Mouse (Mus musculus): Measurements from ENCODE around the gene Bysl. TPM values are rescaled to one million over a fixed set of nuclear protein-coding genes. Genes with fewer than 3 reads are reported as not detected.

Bysl gene
- total and polyA plus RNA-seq, 2 experiments from 2014 or later: 17.4 to 19.9 TPM

DNA sequence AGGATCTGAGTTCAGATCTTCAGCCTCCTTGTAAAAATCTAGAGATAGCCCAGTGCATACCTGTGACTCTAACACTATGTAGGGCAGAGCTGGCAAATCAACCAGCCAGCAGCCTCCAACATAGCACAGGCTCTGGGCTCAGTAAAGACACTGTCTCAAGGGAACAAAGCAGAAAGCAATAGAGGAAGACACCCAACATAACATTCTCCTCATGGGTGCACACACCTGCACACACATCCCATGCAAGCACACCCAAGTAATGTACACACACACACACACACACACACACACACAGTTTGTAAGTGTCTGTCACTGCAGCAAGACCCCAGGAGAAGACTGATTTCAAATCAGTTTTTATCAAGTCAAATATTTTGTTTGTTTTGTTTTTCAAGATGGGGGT lies 58.3 kb downstream of the Bysl start:
- no peaks in the 10 kb centered on the region for H3K36me3 ChIP-seq (replicated peaks; ENCODE audit: control insufficient read depth, insufficient read depth, low read length)
- H3K4me2 ChIP-seq (ENCODE audit: low read depth, low read length): no peak overlapping the region
- no peak overlapping the region for H3K9ac ChIP-seq (replicated peaks; ENCODE audit: low read depth, low read length)
- H3K4me1 ChIP-seq (ENCODE audit: control insufficient read depth, insufficient read depth): no peaks in the 10 kb centered on the region
- no peaks in the 10 kb centered on the region for H3K27me3 ChIP-seq (ENCODE audit: control insufficient read depth, insufficient read depth, low read length)
- DNase-seq (ENCODE audit: low spot score) (no peak), ATAC-seq (ENCODE audit: insufficient read depth, low read depth) (no peak)
- H3K4me3 ChIP-seq (ENCODE audit: low read depth, low read length): no peak overlapping the region
- no peaks in the 10 kb centered on the region for H3K9me3 ChIP-seq (replicated peaks; ENCODE audit: control insufficient read depth, low read length)
- TF ChIP-seq CTCF (IDR thresholded peaks at IDR 0.05; ENCODE audit: low read depth) (no peak), EP300 (IDR thresholded peaks at IDR 0.05; ENCODE audit: low read depth) (no peak)
- no peak overlapping the region for H3K27ac ChIP-seq (ENCODE audit: low read depth)

DNA sequence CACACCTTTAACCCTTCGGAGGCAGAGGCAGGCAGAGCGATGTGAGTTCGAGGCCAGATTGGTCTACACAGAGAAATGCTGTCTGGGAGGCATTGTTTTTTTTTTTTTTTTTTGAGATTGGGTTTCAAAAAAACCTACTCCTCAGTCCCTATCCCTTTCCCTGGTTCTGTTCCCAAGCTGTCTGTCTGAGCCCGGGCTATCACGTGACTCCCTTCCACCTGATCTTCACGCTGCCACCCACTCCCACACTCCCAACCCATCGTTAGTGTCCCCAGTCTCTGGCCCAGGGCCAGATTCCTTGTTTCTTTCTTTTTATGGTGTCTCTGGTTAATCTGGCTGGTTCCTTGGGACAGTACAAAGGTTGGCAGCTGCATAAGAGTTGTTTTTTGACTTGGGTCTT lies 60.2 kb downstream of the Bysl start:
- Histone ChIP-seq H3K4me3 (ENCODE audit: low read depth, low read length) (no peak overlapping the region), H3K9me3 (replicated peaks; ENCODE audit: control insufficient read depth, low read length) (no peaks in the 10 kb centered on the region), H3K4me2 (ENCODE audit: low read depth, low read length) (no peak overlapping the region), H3K4me1 (ENCODE audit: control insufficient read depth, insufficient read depth) (no peaks in the 10 kb centered on the region), H3K9ac (replicated peaks; ENCODE audit: low read depth, low read length) (no peak overlapping the region), H3K36me3 (replicated peaks; ENCODE audit: control insufficient read depth, insufficient read depth, low read length) (no peaks in the 10 kb centered on the region), H3K27me3 (ENCODE audit: control insufficient read depth, insufficient read depth, low read length) (no peaks in the 10 kb centered on the region), H3K27ac (ENCODE audit: low read depth) (no peak overlapping the region)
- 60% methylated on average over 7 of the region's 7 CpGs for WGBS
- TF ChIP-seq EP300 (IDR thresholded peaks at IDR 0.05; ENCODE audit: low read depth) (no peak), CTCF (IDR thresholded peaks at IDR 0.05; ENCODE audit: low read depth) (no peak)
- DNase-seq (ENCODE audit: low spot score) (no peak), ATAC-seq (ENCODE audit: insufficient read depth, low read depth) (no peak)

Other genes starting within 250 kb of the Bysl start
- gene Mrps10, start 242.6 kb downstream of the Bysl start, total RNA-seq (2014; rRNA removed; ENCODE audit: low replicate concordance): 28.5 and 34.9 TPM in 2 replicates
- 81.7 and 87.3 TPM in 2 replicates for gene Mrps10, start 242.6 kb downstream of the Bysl start, polyA plus RNA-seq (2015; fragmentation: Nextera tagmentation; extraction: Ambion mirVana)
- not detected in 2 replicates for gene Guca1b, start 226.1 kb downstream of the Bysl start, total RNA-seq (2014; rRNA removed; ENCODE audit: low replicate concordance)
- gene Guca1b, start 226.1 kb downstream of the Bysl start, polyA plus RNA-seq (2015; fragmentation: Nextera tagmentation; extraction: Ambion mirVana): 0.32 and 0.38 TPM in 2 replicates
- not detected in 2 replicates for gene Guca1a, start 210.9 kb downstream of the Bysl start, total RNA-seq (2014; rRNA removed; ENCODE audit: low replicate concordance)
- gene Guca1a, start 210.9 kb downstream of the Bysl start, polyA plus RNA-seq (2015; fragmentation: Nextera tagmentation; extraction: Ambion mirVana): 0.86 and 1.0 TPM in 2 replicates
- gene AI661453, start 174.9 kb downstream of the Bysl start, total RNA-seq (2014; rRNA removed; ENCODE audit: low replicate concordance): 1.3 and 1.8 TPM in 2 replicates
- 0.92 and 1.0 TPM in 2 replicates for gene AI661453, start 174.9 kb downstream of the Bysl start, polyA plus RNA-seq (2015; fragmentation: Nextera tagmentation; extraction: Ambion mirVana)
- gene 1700001C19Rik, start 174.1 kb downstream of the Bysl start, total RNA-seq (2014; rRNA removed; ENCODE audit: low replicate concordance): 3.4 TPM in 1 of 2 replicates, not detected in the other
- gene 1700001C19Rik, start 174.1 kb downstream of the Bysl start, polyA plus RNA-seq (2015; fragmentation: Nextera tagmentation; extraction: Ambion mirVana): 1.1 and 1.4 TPM in 2 replicates
- gene Taf8, start 109.2 kb downstream of the Bysl start, total RNA-seq (2014; rRNA removed; ENCODE audit: low replicate concordance): 14.7 and 26.4 TPM in 2 replicates
- gene Taf8, start 109.2 kb downstream of the Bysl start, polyA plus RNA-seq (2015; fragmentation: Nextera tagmentation; extraction: Ambion mirVana): 11.5 and 11.9 TPM in 2 replicates
- 231 and 248 TPM in 2 replicates for gene Ccnd3, start 106.4 kb downstream of the Bysl start, total RNA-seq (2014; rRNA removed; ENCODE audit: low replicate concordance)
- 180 and 187 TPM in 2 replicates for gene Ccnd3, start 106.4 kb downstream of the Bysl start, polyA plus RNA-seq (2015; fragmentation: Nextera tagmentation; extraction: Ambion mirVana)
- 26.5 and 30.1 TPM in 2 replicates for gene Med20, start 90 bp upstream of the Bysl start, total RNA-seq (2014; rRNA removed; ENCODE audit: low replicate concordance)
- 21.8 and 26.3 TPM in 2 replicates for gene Med20, start 90 bp upstream of the Bysl start, polyA plus RNA-seq (2015; fragmentation: Nextera tagmentation; extraction: Ambion mirVana)
- gene Gm20517, start 97 bp upstream of the Bysl start, total RNA-seq (2014; rRNA removed; ENCODE audit: low replicate concordance): 2.3 TPM in 1 of 2 replicates, not detected in the other
- 1.4 and 1.7 TPM in 2 replicates for gene Gm20517, start 97 bp upstream of the Bysl start, polyA plus RNA-seq (2015; fragmentation: Nextera tagmentation; extraction: Ambion mirVana)
- 3.5 and 10.8 TPM in 2 replicates for gene Usp49, start 19.2 kb upstream of the Bysl start, total RNA-seq (2014; rRNA removed; ENCODE audit: low replicate concordance)
- gene Usp49, start 19.2 kb upstream of the Bysl start, polyA plus RNA-seq (2015; fragmentation: Nextera tagmentation; extraction: Ambion mirVana): 1.4 TPM in 2 replicates
- 141 and 171 TPM in 2 replicates for gene Tomm6, start 76.9 kb upstream of the Bysl start, total RNA-seq (2014; rRNA removed; ENCODE audit: low replicate concordance)
- 334 and 345 TPM in 2 replicates for gene Tomm6, start 76.9 kb upstream of the Bysl start, polyA plus RNA-seq (2015; fragmentation: Nextera tagmentation; extraction: Ambion mirVana)
- 6.1 and 18.9 TPM in 2 replicates for gene Frs3, start 77.5 kb upstream of the Bysl start, total RNA-seq (2014; rRNA removed; ENCODE audit: low replicate concordance)
- 3.7 and 4.2 TPM in 2 replicates for gene Frs3, start 77.5 kb upstream of the Bysl start, polyA plus RNA-seq (2015; fragmentation: Nextera tagmentation; extraction: Ambion mirVana)
- 0.12 TPM in 1 of 2 replicates, not detected in the other for gene Gm21981, start 83.0 kb upstream of the Bysl start, total RNA-seq (2014; rRNA removed; ENCODE audit: low replicate concordance)
- gene Gm21981, start 83.0 kb upstream of the Bysl start, polyA plus RNA-seq (2015; fragmentation: Nextera tagmentation; extraction: Ambion mirVana): 0.19 and 0.22 TPM in 2 replicates
- gene Prickle4, start 83.2 kb upstream of the Bysl start, total RNA-seq (2014; rRNA removed; ENCODE audit: low replicate concordance): 9.9 TPM in 1 of 2 replicates, not detected in the other
- 0.36 and 0.93 TPM in 2 replicates for gene Prickle4, start 83.2 kb upstream of the Bysl start, polyA plus RNA-seq (2015; fragmentation: Nextera tagmentation; extraction: Ambion mirVana)
- 0.35 TPM in 1 of 2 replicates, not detected in the other for gene Pgc, start 115.3 kb upstream of the Bysl start, total RNA-seq (2014; rRNA removed; ENCODE audit: low replicate concordance)
- not detected in 2 replicates for gene Pgc, start 115.3 kb upstream of the Bysl start, polyA plus RNA-seq (2015; fragmentation: Nextera tagmentation; extraction: Ambion mirVana)
- gene Tfeb, start 125.5 kb upstream of the Bysl start, total RNA-seq (2014; rRNA removed; ENCODE audit: low replicate concordance): 42.4 and 57.5 TPM in 2 replicates
- 26.9 and 27.9 TPM in 2 replicates for gene Tfeb, start 125.5 kb upstream of the Bysl start, polyA plus RNA-seq (2015; fragmentation: Nextera tagmentation; extraction: Ambion mirVana)
- gene Mdfi, start 223.2 kb upstream of the Bysl start, total RNA-seq (2014; rRNA removed; ENCODE audit: low replicate concordance): 64.6 and 68.2 TPM in 2 replicates
- gene Mdfi, start 223.2 kb upstream of the Bysl start, polyA plus RNA-seq (2015; fragmentation: Nextera tagmentation; extraction: Ambion mirVana): 6.2 and 6.7 TPM in 2 replicates